Mouse (Mus musculus): Measurements from ENCODE around the gene Mocs2.

The Mocs2 gene

DNA sequence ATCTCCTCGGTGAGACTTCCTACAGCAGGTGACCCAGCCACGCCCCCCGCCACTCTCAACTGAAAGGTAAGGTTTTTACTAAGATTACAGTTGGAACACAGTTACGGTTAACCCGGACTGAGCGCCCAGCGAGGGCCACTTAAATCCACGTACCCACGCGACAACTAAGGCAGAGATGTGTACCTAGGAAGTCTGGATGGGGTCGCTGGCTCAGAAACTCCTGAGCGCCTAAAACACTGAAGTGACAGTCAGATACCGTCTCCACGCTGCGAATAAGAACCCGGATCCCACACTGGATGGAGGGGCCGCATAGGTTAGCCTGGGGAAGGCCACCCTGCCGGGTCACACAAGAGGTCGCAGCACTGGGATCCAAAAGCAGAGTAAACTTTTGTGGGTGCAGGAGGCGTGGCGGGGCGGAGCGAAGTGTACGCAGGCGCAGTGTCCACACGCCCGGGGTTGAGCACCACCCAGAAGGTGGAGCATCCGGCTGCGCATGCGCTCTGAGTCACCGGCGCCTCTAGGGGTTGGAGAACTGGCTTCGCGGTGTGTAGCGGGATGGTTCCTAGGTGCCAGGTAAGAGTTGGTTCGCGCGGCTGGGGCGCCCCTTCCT, at the start of gene Mocs2:
Gene Mocs2, plus strand, starts transcription at position 486 of the 610 bp plus-strand sequence.
- peak; percentile 98 for DNase-seq

DNA sequence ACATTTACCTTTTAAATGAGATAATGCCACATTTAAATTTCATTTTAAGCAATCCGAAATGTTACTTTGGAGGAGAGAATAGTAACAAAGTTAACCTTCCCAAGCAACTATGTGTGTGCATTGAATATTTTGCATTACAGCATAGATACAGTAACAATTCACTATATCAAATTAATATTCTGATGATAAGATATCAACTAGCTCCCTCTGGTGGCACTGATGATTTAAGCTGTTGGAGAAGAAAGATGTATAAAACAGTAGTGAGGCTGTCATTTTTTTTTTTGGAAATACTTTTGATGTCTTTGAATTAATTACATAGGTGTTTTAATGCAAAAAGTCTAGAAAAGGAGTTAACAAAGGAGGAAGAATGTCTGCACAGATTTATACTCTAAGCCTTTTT, 26.5 kb upstream of the Mocs2 start:
- no peak for DNase-seq

DNA sequence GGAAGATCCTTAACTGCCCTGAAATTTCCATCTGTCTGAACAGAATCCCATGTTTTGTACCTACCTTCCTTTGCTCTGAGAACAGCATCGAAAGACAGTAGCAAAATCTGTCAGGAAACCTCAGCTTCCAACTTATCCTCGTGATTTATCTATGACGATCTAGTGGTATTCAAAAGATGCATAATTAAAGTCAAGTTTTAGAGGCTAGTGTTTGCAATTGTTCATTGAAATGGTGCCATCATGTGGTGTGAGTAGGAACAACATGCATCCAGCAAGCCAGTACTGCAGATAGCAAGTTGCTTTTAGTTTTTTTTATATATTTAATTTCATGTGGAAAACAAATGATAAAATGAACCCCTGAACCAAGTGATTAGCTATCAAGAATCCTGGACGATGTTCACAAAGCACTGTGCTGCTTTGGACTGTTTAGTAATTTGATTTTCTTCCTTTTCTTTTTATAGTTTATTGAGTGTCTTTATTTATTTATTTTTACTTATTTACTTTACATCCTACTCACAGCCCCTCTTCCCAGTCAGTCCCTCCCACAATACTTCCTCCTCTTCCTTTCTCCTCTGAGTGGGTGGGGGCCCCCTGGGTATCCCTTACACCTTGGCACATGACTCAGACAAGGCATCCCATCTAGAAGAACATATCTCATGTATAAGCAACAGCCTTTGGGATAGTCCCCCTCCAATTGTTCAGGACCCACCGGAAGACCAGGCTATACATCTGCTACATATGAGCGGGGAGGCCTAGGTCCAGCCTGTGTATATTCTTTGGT, 24.6 kb upstream of the Mocs2 start:
- peak; percentile 32 for DNase-seq

DNA sequence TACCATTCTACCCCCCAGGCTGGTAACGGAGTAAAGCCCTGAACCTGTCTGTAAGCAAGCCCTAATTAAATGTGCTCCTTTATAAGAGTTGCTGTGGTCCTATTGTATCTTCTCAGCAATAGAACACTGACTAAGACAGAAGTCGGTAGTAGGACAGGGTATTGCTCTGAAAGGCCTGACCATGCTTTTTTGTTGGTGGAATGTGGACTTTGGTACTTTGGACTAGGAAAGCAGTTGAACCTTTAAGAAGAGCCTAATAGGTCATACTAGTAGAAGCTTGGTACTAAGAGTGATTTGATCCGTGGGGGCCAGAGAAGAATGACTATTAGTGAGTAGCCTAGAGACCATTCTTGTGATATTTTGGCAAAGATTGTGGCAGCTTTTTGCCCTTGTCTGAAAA, 16.2 kb upstream of the Mocs2 start:
- DNase-seq: no peak

GRCm38 (mm10) chr13:114802971-114803370, 15.1 kb upstream of the Mocs2 start:
- no peak for DNase-seq

- no peak for DNase-seq
Measured at GRCm38 (mm10) chr13:114809624-114810210, 8.3 kb upstream of the Mocs2 start.

DNA sequence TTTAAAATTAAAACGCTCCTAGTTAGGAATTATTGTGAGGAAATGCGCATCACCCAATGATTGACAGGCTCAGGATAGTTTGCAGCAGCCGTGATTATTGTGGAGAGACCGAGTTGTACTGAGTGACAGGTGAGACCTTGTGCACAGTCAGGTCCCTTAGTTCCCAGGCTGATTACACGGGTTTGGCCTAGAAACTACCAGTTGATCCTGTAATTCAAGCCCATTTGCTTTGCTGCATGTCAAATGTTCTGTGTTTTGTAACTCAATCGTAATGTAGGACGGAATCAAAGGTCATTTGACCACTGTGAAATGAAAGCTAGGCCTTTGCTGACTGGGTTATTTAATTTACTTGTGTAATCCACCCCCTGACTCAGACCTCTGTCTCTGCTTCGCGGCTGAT, 477 bp downstream of the Mocs2 start:
- peak; percentile 17 for DNase-seq

GRCm38 (mm10) chr13:114822871-114823270, 4.8 kb downstream of the Mocs2 start:
- DNase-seq: no peak

GRCm38 (mm10) chr13:114825377-114825855, 7.4 kb downstream of the Mocs2 start:
- no peak for DNase-seq

DNA sequence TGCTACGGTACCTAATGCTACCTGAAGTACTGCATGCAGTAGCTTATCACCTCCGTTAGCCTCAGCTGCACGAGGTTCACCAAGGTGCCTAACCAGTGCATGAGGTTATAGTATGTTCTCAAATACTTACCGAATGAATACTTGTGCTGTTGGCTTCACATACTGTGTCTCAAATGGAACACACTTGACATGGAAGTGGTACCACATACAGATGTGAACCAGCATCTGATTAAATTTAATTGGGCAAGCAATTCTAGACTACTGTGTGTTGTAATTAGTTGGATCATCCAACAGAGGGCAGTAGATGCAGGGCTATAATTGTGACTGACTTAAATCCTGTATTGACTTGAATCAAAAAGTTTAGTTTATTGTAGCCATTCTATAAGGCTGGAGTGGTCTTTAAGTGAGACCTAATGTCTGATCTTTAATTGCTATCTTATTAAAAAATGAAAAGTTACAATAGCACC, 13.4 kb downstream of the Mocs2 start:
- DNase-seq: no peak

DNA sequence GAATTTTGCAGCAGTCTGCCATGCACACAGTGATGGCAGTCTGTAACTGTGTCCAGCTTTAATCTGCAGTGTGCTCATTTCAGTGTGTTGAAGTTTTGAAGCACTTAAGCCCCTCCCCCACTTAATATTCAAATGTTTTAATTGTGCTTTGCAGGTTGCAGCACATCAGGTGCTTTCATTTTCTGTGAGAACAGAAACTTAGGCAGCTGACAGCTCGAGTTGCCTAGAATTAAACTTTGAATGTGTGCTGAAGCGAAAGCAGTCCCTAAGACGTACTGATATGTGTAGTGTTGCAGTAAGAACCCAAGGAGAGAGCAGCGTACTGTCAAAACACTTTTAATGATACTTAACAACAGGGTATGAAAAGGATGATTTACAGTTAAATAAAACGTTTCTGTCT, 14.7 kb downstream of the Mocs2 start:
- no peak for DNase-seq

- no peak for DNase-seq
Measured at GRCm38 (mm10) chr13:114833351-114833750, 15.3 kb downstream of the Mocs2 start.

- no peak for DNase-seq
Measured at GRCm38 (mm10) chr13:114834580-114834979, 16.5 kb downstream of the Mocs2 start.

DNA sequence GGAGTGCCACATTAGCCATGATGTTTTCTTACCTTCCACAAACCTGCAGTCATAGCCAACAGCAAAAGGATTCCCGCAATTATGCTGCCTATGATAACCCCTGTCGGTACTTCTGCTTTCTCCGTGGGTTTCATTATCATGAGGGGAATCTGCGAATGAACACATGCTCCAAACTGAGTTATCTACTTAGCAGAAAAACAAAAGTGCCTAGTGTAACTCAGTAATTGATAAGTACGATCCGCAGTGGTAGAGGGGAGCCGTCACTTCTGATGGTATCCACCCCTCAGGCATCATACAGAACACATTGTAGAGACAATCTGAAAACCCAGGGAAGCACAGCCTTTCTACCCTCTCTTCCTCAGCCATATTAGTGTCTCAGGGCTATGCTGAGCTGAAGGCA, 19.0 kb downstream of the Mocs2 start:
- no peak for DNase-seq

GRCm38 (mm10) chr13:114838535-114838990, 20.5 kb downstream of the Mocs2 start:
- DNase-seq: peak; percentile 58

DNA sequence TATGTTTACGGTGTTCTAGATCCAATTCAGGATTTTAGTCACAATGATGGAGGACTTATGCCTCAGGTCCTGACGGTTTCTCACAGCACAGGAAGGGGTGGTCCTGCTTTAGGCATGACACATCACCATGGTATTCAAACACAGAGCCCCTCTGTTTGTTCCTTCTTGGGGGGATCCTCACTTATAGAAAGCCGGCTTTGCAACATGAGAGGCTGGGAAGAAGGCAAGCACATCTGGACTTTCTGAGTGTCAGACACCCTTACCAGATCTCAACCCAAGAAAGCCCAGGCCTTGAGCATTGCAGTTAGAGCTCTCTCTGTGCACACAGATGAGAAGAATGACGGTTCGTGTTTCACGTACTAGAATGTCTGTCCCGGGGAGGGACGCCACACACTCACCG, 21.1 kb downstream of the Mocs2 start:
- DNase-seq: no peak

DNA sequence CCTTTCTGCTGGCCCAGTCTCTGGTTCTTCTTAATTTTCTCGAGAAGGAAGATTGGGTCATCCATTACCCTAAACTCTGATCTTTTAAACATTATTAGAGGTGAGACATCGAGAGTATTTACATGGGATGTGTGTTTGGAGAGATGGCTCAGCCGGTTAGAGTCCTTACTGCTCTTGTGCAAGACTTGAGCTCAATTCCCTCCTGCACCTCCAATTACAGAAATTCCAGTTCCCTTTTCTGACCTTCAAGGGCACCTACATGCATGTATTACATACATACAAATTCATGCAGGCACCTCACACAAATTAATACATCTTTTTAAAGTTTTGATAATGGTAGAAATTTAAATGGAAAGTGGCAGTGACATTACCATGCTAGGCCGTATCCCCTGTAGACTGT, 22.5 kb downstream of the Mocs2 start:
- DNase-seq: no peak

DNA sequence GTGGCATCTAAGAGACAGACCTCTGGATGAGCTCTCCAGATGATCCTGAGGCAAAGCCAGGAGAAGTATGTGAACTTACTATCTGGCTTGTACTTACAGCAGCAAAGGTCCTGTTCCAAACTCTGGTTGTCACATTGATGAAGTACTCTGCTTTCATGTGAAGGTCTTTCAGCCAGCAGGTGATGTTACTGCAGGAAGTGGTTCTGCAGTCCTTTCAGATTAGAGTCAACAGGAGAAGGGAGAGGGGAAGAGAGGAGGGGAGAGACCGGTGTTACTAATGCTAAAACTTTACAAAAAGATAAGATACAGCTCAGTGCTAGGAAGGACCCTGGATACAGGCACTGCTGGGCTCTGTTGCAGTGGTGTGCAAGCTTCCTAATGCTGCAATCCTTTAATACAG, 25.3 kb downstream of the Mocs2 start:
- DNase-seq: no peak

DNA sequence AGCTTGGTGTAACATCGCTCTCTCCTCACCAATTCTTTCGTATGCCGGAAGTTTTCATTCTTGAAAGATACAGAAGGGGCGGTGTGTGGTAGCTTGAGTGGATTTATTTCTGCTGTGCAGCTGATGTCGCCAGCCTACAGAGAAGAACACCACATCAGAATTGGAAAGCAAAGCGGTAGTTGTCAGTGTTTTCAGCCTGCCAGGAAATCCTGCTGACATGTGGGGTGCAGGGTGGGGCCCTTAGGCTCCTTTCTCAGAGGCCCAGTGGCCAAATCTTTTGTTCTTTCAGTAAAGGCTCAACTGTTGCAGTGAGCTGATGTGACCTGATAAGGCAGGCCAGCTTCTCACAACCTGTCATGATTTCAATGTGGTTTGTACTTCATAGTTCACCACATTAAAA, 27.8 kb downstream of the Mocs2 start:
- DNase-seq: no peak

DNA sequence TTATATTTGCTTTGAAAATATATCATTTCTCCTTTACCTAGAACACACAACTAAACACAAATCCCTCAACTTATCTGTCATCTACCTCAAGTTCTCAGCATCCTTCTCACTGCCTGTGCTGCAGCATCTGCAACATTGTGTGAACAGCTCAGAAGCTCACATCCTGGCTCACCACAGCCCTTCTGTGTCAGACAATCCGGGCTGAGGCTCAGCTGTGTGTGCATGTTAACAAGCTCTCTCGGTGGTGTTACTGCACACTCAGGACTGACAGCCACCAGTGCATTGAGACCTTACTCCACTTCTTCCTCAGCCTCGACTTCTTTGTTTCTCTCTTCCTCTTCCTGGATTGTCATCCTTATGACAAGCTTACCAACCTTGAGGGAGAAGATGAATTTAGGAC, 30.9 kb downstream of the Mocs2 start:
- no peak for DNase-seq

DNA sequence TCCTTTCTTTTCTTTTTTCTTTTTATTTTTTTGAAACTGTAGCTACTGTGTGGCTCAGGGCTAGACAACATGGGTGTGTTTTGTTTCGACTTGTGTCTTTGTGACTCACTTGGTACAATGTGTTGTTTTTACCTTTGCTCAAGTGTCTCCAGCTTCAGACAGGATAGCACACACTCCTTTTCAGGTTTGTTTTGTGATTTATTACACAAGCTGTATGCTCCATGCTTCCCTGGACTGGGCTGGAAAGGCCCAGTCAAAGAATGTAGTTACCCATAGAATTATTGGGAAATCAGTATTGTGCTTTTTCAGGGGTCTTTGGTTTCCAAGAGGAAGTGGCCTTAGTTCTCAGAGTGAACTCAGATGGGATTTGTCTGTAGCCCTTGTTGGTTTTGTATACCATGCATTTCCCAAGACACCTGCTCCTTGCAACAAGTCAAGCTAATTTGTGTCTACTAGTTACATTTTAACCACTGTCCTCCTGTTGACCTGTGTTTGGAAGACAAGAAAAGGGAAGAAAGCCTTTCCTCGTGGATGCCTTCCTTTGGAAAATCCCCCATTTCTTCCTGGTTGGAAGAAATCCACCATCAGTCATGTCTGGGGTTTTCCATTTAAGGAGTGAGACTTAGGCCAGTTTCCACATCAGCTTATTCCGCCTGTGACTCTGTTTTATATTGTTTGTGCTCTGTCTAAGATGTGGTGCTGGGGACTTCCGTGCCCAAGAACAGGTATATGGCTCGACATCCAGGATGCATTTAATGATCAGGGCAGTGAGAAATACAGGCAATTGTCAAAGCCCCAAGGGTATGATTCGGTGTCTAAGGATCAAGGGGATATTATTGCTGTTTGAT, 34.5 kb downstream of the Mocs2 start:
- no peak for DNase-seq

- no peak for DNase-seq
Measured at GRCm38 (mm10) chr13:114853152-114853551, 35.1 kb downstream of the Mocs2 start.

GRCm38 (mm10) chr13:114854023-114854422, 36.0 kb downstream of the Mocs2 start:
- no peak for DNase-seq

All from liver (tissue).